Mouse (Mus musculus) right cerebral cortex, postnatal 25 days (tissue): ENCODE data around the gene Snapc2.

Source experiments
- DNase-seq: peaks from one replicate; pipeline ENCODE4 v3.0.0; 2022

Snapc2 gene

DNA sequence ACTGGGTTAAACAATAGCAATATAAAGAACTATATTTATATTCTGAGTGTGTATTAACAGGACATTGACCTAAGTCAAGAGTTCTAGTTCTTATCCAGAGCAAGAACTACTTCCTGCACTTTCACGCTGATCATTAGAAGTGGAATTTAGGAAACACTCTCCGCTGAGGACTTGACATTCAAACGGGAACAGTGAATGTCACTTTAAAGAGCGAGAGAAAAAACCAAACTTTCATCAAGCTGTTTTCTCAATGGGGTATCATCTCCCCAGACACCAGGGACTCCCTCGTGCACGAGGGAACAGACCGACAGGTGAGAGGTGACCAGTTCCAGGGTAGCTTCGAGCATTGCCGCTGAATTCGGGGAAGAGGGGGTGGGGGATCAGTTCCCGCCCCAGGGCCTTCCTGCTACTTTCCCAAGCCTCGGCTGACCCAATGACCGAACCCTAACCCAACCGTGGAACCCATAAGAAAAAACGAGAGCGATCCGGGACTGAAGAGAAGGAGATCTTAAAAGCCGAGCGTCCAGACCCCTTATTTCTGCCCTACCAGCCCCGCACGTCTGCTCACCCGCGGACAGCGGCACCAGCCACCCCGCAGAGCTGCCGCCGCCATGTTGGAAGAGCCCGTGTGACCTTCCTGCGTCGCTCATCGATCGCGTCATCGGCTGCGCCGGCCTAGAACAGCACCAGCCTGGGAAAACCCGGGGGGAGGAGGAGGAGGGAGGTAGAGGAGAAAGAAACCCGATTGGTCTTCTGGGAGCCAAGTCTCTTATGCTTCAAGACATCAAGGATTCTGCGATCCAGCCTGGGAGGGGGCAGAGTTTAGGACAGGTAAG, 22.6 kb downstream of the Snapc2 start, which contains the start of gene Timm44:
Gene Timm44, minus strand, starts transcription at position 639 of the 836 bp plus-strand sequence.
- peak; percentile 96 for DNase-seq

- DNase-seq, result no peak
These were observed 23.2 kb downstream of the Snapc2 start for GRCm38 (mm10) chr8:4276111-4276465.

DNA sequence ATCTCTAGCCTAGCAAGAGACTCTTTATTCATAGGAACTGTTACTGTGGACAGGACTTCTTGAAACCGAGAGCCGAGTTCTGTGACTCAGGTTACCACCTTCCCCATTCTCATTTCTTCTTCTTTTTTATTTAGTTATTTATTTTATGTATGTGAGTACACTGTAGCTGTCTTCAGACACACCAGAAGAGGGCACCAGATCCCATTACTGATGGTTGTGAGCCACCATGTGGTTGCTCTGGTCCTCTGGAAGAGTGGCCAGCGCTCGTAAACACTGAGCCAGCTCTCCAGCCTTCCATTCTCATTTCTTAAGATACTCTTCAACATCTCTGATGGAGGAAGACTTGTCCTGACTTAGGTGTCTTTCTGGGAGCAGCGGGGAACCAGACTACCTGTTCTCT, 39.9 kb downstream of the Snapc2 start:
- DNase-seq, result no peak

DNA sequence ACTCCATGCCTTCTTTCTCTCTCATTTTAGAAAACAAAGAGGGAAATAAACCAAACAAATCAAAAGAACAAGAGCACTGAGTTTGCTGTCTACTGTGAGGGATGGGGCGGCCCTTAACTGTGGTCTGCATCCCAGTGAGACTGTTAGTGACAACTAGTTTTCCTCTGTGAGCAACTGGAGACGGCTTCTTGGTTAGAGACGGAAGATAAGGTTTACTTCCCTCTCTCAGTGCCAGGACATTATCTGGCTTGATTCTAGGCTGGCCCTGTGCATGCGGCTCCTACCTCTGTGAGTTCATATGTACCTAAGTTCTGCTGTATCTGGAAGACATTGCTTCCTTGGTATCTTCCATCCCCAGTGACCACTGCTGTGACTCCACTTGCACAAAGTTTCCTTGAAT, 44.9 kb downstream of the Snapc2 start:
- no peak for DNase-seq

DNA sequence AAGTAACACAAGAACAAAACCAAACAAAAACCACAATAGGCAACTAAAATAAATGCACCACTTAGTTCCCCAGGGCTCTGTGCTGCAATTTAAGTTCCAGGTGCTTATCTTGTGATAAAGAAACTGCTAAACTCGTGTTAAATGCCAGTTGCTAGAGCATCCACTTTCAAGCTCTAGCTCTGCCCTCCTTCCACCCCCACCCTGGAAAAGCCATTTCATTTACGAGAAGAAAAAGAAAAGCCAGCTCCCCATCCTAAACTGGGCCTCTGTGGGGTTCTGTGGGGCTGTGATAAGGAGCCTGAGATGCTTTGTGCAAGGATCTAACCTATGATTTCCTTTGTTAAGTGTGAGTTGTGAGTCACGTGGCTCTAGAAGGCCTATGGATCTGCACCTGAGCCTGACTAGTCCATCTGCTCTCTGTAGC, 51.3 kb downstream of the Snapc2 start:
- no peak for DNase-seq
